In the genomic region with DNA sequence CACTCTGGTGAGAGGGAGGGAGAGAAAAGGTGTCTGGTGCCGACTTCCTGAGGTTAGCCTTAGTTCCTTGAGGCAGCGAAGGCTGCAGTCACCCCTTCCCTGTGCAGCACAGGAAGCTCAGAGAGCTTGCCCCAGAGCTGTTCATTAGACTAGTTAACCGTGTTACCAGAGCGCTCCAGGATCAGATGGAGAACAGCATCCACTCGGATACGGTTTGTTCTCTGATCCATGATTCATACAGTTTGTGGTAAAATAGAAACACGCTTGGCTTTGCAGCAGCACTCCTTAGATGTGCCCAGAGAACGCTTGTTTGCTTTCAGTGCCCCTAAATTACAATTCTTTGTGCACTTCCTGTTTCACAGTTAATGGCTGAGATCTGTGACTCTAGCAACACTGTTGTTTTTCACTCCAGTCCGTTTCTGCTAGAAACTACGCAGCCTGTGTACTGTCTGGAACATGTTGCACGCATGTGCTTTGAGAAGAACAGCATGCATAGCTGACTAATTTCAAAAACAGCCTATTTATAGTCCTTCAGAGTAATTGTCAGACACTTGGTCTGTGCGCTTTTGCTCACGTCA, we compare ENCODE assay signal across 8 mouse cellular contexts.
A peak's percentile ranks its signal among the peaks of the same experiment; 100 is the strongest.
DNase-seq lines count a peak whose midpoint lies in the region; ATAC-seq and TF ChIP-seq lines count a peak whose summit lies in the region.

No protein-coding gene starts in this region.

- 23% methylated on average over 13 of the region's 13 CpGs for WGBS in kidney, adult 2 months
- WGBS in embryonic facial prominence, embryonic 10.5 days = 63% methylated on average over 13 of the region's 13 CpGs
- WGBS in limb, embryonic 11.5 days = 46% methylated on average over 13 of the region's 13 CpGs
- 55% methylated on average over 13 of the region's 13 CpGs for WGBS in stomach, embryonic 14.5 days

- TF ChIP-seq CTCF in kidney, adult 2 months (conservative IDR thresholded peaks at IDR 0.05; ENCODE audit: insufficient read depth, insufficient read length, low read depth, low read length) = no peak
- TF ChIP-seq CTCF in C2C12 (IDR thresholded peaks at IDR 0.05; ENCODE audit: control insufficient read depth, insufficient read depth, insufficient read length) = no peak

- peaks cover 57% of the 10 kb centered on the region for H3K4me1 ChIP-seq in kidney, adult 2 months (ENCODE audit: control insufficient read depth, insufficient read depth, low read length)
- peaks cover 25% of the 10 kb centered on the region for H3K4me1 ChIP-seq in embryonic facial prominence, embryonic 10.5 days
- peaks cover 11% of the 10 kb centered on the region for H3K4me1 ChIP-seq in limb, embryonic 11.5 days (ENCODE audit: control insufficient read depth, insufficient read depth, low read length)
- H3K4me1 ChIP-seq in stomach, embryonic 14.5 days (ENCODE audit: control insufficient read depth, insufficient read depth, low read length) = peaks cover 24% of the 10 kb centered on the region

- ATAC-seq in limb, embryonic 11.5 days (ENCODE audit: insufficient number of reproducible peaks, low FRiP score, low TSS enrichment, low read depth) = no peak
- no peak; the same call in 1 of the 2 replicates for ATAC-seq in stomach, embryonic 14.5 days (ENCODE audit: insufficient number of reproducible peaks, insufficient read depth, low FRiP score, low read depth)

- peak overlapping the region; percentile 85 for H3K27ac ChIP-seq in kidney, adult 2 months (ENCODE audit: insufficient read depth, low read depth, low read length)
- H3K27ac ChIP-seq in embryonic facial prominence, embryonic 10.5 days (replicated peaks) = 0 out of 2 replicates have a peak overlapping the region, but pooled peaks have one; percentile 5
- peak overlapping the region; percentile 49 for H3K27ac ChIP-seq in limb, embryonic 11.5 days (replicated peaks; ENCODE audit: low read depth, low read length)
- H3K27ac ChIP-seq in stomach, embryonic 14.5 days (ENCODE audit: low read length) = peak overlapping the region; percentile 58; the same call in 1 of the 2 replicates

- H3K9me3 ChIP-seq in embryonic facial prominence, embryonic 10.5 days = no peaks in the 10 kb centered on the region
- H3K9me3 ChIP-seq in limb, embryonic 11.5 days (ENCODE audit: control insufficient read depth, low read length) = no peaks in the 10 kb centered on the region
- H3K9me3 ChIP-seq in stomach, embryonic 14.5 days (ENCODE audit: control insufficient read depth, low read depth, low read length) = no peaks in the 10 kb centered on the region

- no peak for TF ChIP-seq POLR2A in kidney, adult 2 months (IDR thresholded peaks at IDR 0.05; ENCODE audit: low read depth, low read length)

- H3K79me2 ChIP-seq in C2C12 (ENCODE audit: control insufficient read depth, insufficient read depth) = peaks cover 98% of the 10 kb centered on the region

- H3K4me2 ChIP-seq in limb, embryonic 11.5 days (ENCODE audit: low read depth, severe bottlenecking) = no peak overlapping the region
- no peak overlapping the region for H3K4me2 ChIP-seq in stomach, embryonic 14.5 days (replicated peaks; ENCODE audit: low read depth, low read length)

- H3K4me3 ChIP-seq in kidney, adult 2 months (ENCODE audit: insufficient read depth, low read depth, low read length) = peak overlapping the region; percentile 20; the same call in 1 of the 2 replicates
- no peak overlapping the region for H3K4me3 ChIP-seq in C2C12 (ENCODE audit: insufficient read depth, poor library complexity, severe bottlenecking)
- no peak overlapping the region for H3K4me3 ChIP-seq in embryonic facial prominence, embryonic 10.5 days
- H3K4me3 ChIP-seq in limb, embryonic 11.5 days (ENCODE audit: low read depth, low read length) = no peak overlapping the region
- H3K4me3 ChIP-seq in stomach, embryonic 14.5 days (ENCODE audit: low read depth, low read length) = no peak overlapping the region

- H3K79me3 ChIP-seq in C2C12 (ENCODE audit: low read depth) = peaks cover 64% of the 10 kb centered on the region

- no peaks in the 10 kb centered on the region for H3K27me3 ChIP-seq in kidney, adult 2 months (replicated peaks; ENCODE audit: control insufficient read depth, insufficient read depth, low read length)
- no peaks in the 10 kb centered on the region for H3K27me3 ChIP-seq in C2C12 (ENCODE audit: control insufficient read depth, insufficient read depth, insufficient read length)
- no peaks in the 10 kb centered on the region for H3K27me3 ChIP-seq in embryonic facial prominence, embryonic 10.5 days (replicated peaks; ENCODE audit: low read depth, poor library complexity, severe bottlenecking)
- H3K27me3 ChIP-seq in limb, embryonic 11.5 days (ENCODE audit: control insufficient read depth, insufficient read depth, low read length) = no peaks in the 10 kb centered on the region
- no peaks in the 10 kb centered on the region for H3K27me3 ChIP-seq in stomach, embryonic 14.5 days (ENCODE audit: control insufficient read depth, insufficient read depth, low read length)

- peak overlapping the region; percentile 49 for H3ac ChIP-seq in C2C12 (ENCODE audit: control insufficient read depth, insufficient read length, low read depth)

- no peaks in the 10 kb centered on the region for H3K36me3 ChIP-seq in kidney, adult 2 months (ENCODE audit: control insufficient read depth, insufficient read depth, low read length)
- no peaks in the 10 kb centered on the region for H3K36me3 ChIP-seq in C2C12 (ENCODE audit: control insufficient read depth, insufficient read depth)
- no peaks in the 10 kb centered on the region for H3K36me3 ChIP-seq in embryonic facial prominence, embryonic 10.5 days (replicated peaks)
- H3K36me3 ChIP-seq in limb, embryonic 11.5 days (ENCODE audit: control insufficient read depth, insufficient read depth, low read length) = no peaks in the 10 kb centered on the region
- no peaks in the 10 kb centered on the region for H3K36me3 ChIP-seq in stomach, embryonic 14.5 days (ENCODE audit: control insufficient read depth, insufficient read depth, low read length)

- no peak for DNase-seq in kidney, adult 2 months
- DNase-seq in kidney, adult 11 months = no peak
- DNase-seq in embryonic facial prominence, embryonic 10.5 days (ENCODE audit: low spot score) = no peak
- DNase-seq in limb, embryonic 11.5 days (ENCODE audit: low spot score) = no peak
- no peak for DNase-seq in left cerebral cortex, adult 11 months (ENCODE audit: low spot score)
- no peak for DNase-seq in adrenal gland, adult 8-10 months

- no peak overlapping the region for H3K9ac ChIP-seq in limb, embryonic 11.5 days (ENCODE audit: low read length)
- H3K9ac ChIP-seq in stomach, embryonic 14.5 days (replicated peaks; ENCODE audit: low read depth, low read length) = no peak overlapping the region

TF ChIP-seq in C2C12, 6 proteins besides CTCF, POLR2A, EP300 and RAD21:
- TF ChIP-seq MYOG (IDR thresholded peaks at IDR 0.05; ENCODE audit: control insufficient read depth, extremely low read depth, insufficient read length) (no peak), USF1 (IDR thresholded peaks at IDR 0.05; ENCODE audit: low read depth) (no peak), MAX (IDR thresholded peaks at IDR 0.05) (peak; percentile 76), MYOD1 (IDR thresholded peaks at IDR 0.05; ENCODE audit: control insufficient read depth, insufficient read length, low read depth) (no peak), FOSL1 (IDR thresholded peaks at IDR 0.05; ENCODE audit: insufficient read depth, low read length, poor library complexity, severe bottlenecking) (no peak), CEBPB (IDR thresholded peaks at IDR 0.05; ENCODE audit: low read depth) (no peak)

Comparison
In these comparisons a context has a peak if more than half of its experiments do, and no peak if none do; other contexts are left out.
1. H3K27ac ChIP-seq: peak in every context shown above with its lines; median percentile 85 in kidney, adult 2 months; 58 in stomach, embryonic 14.5 days; 49 in limb, embryonic 11.5 days; 5 in embryonic facial prominence, embryonic 10.5 days.